Mouse (Mus musculus) liver, embryonic 14.5 days (tissue): ENCODE data around the gene Hmgb2. TPM values are rescaled to one million over a fixed set of nuclear protein-coding genes. Genes with fewer than 3 reads are reported as not detected.

Experiments used
- ATAC-seq: fragments of 200-750 bp; cut with Nextera tagmentation; 2 replicates; pipeline ENCODE4 v1.8.0; 2017; ENCODE audit warnings: moderate number of reproducible peaks, mild to moderate bottlenecking, moderate library complexity; ENCODE audit not compliant: insufficient read depth
- DNase-seq, 3 experiments: peaks; one replicate each; pipeline ENCODE4 v3.0.0-alpha.2; 2012 to 2013; ENCODE audit warnings: low read depth in 3 of 3, low spot score in 3 of 3
- H3K27ac ChIP-seq: fragments of 300-500 bp; sonication (generic); 2 replicates; pipeline ENCODE4 v1.5.1; 2014; ENCODE audit warnings: moderate library complexity, mild to moderate bottlenecking, control low read depth, inconsistent platforms
- H3K27me3 ChIP-seq: fragments of 300-500 bp; sonication (generic); 2 replicates; pipeline ENCODE4 v1.6.1; 2014; ENCODE audit warnings: mild to moderate bottlenecking, low read length, moderate library complexity; ENCODE audit not compliant: control insufficient read depth, insufficient read depth
- H3K36me3 ChIP-seq: fragments of 300-500 bp; sonication (generic); replicated peaks from 2 replicates; pipeline ENCODE4 v1.6.1; 2014; ENCODE audit warnings: low read depth; ENCODE audit not compliant: control insufficient read depth, insufficient read depth
- H3K4me1 ChIP-seq, 2 experiments: fragments of 200-500 bp in 1 of 2; fragments of 300-500 bp in 1 of 2; sonication (generic) in 1 of 2; replicated peaks; 2 replicates each; pipeline ENCODE4 v1.6.1; 2012 to 2014; ENCODE audit warnings: antibody characterized with exemption in 1 of 2, inconsistent platforms in 1 of 2, low read length in 1 of 2; ENCODE audit not compliant: control insufficient read depth in 2 of 2, insufficient read depth in 2 of 2
- H3K4me2 ChIP-seq: fragments of 300-500 bp; sonication (generic); 2 replicates; pipeline ENCODE4 v1.6.1; 2014; ENCODE audit warnings: low read depth, mild to moderate bottlenecking, control low read depth, moderate library complexity
- H3K4me3 ChIP-seq, 2 experiments: fragments of 200-500 bp in 1 of 2; fragments of 300-500 bp in 1 of 2; sonication (generic) in 1 of 2; 2 replicates each; pipeline ENCODE4 v1.5.1; 2012 to 2014; ENCODE audit warnings: low read depth in 2 of 2, low read length in 2 of 2, mild to moderate bottlenecking in 2 of 2, control low read depth in 1 of 2, inconsistent platforms in 1 of 2, moderate library complexity in 1 of 2; ENCODE audit not compliant: insufficient read depth in 1 of 2
- H3K9ac ChIP-seq: fragments of 300-500 bp; sonication (generic); replicated peaks from 2 replicates; pipeline ENCODE4 v1.6.1; 2014; ENCODE audit warnings: mild to moderate bottlenecking, control low read depth, moderate library complexity
- H3K9me3 ChIP-seq: fragments of 300-500 bp; sonication (generic); 2 replicates; pipeline ENCODE4 v1.6.1; 2016; ENCODE audit warnings: low read length, mixed read lengths; ENCODE audit not compliant: control insufficient read depth
- CTCF ChIP-seq: IDR thresholded peaks from 2 replicates; pipeline ENCODE4 v1.5.1; 2016; ENCODE audit warnings: antibody characterized with exemption, low read depth, control low read depth
- EP300 ChIP-seq: IDR thresholded peaks from 2 replicates; pipeline ENCODE4 v1.6.1; 2016; ENCODE audit warnings: antibody characterized with exemption, low read depth
- WGBS: fragments of 180-500 bp; shearing (Covaris S2); extraction: QIAGEN DNeasy Blood & Tissue Kit; methylation state at CpG from one replicate; pipeline ENCODE4 v1.1.7; 2014; ENCODE audit not compliant: insufficient replicate concordance; 5-methylcytosine and 5-hydroxymethylcytosine counted together
- polyA plus RNA-seq, 2 experiments: library from polyadenylated mRNA; depleted of rRNA in 1 of 2; stranded (reverse) in 1 of 2; unstranded in 1 of 2; fragments of >200 nt; fragmentation: Nextera tagmentation in 1 of 2; extraction: Ambion mirVana in 1 of 2; gene quantifications; 2 replicates each; pipeline versions ENCODE4 v1.2.1 to v1.2.3; 2012 to 2014

The Hmgb2 gene
- polyA plus RNA-seq, 2 experiments = 191 to 300 TPM

DNA sequence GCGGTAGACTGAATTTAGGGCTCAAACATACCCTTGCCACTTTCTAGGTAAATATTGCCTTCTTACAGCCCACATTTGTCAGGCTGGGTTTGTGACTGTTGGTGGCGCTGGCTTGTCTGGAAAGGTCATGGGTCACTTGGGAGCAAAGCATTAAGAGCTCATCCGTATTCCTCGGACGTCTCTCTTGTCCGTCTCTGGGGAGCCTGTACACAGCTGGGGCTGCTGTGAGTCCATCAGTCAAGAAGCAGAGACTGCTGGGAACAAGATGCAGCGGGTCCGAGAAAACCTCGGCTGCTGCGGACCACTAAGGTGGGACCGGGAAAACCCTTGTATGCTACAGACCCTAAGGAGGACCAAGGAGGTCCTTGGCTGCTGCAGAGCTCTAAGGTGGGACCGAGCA, 35.9 kb downstream of the Hmgb2 start:
- Histone ChIP-seq H3K4me1 (no peaks in the 10 kb centered on the region), H3K27ac (no peak overlapping the region), H3K36me3 (no peaks in the 10 kb centered on the region), H3K4me2 (no peak overlapping the region), H3K27me3 (no peaks in the 10 kb centered on the region), H3K9ac (no peak overlapping the region), H3K4me3 (no peak overlapping the region), H3K9me3 (no peaks in the 10 kb centered on the region)
- 80% methylated on average over 12 of the region's 12 CpGs for WGBS
- ATAC-seq (no peak), DNase-seq (no peak)
- TF ChIP-seq EP300 (no peak), CTCF (no peak)

DNA sequence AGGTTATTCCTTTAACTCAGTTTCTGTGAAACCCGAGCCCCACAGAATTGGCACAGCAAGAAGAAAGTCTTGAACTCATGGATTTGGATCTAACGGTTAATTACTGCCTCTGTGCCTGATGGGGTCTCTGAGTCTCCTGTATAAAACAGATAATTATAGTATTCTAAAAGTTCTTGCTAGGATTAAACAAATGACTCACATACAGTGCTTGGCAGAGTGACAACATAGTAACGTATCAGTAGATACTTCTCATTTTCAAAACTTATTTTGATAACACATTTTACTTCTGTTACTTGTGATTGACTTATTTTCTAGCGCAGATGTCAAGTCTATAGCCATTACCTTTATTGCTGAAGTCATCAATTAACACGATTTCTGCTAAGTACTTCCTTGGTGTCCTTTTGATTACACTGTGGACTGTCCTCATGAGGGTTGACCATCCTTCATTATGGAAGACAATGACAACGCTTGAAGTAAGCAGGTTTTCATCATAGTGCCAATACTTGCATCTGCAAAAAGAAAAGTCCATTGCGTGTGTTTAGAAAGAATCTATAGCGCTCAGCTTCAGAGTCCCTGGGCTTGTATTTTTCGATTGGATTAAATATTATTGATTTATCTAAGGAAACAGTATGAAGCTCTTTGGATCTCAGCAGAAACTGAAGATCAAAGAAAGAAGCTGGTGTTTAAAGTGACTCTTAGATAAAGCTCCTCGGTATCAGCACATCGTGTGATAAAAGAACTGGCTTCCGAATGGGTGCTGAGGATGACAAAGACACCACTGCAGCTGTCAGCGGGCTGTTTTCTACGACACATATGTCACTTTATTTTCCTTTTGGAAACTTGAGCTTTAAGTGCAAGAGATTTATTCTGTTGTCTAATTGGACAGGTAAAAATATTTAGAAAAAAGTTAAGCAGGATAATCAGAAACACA, 40.7 kb downstream of the Hmgb2 start:
- no peak overlapping the region for H3K27ac ChIP-seq
- no peaks in the 10 kb centered on the region for H3K4me1 ChIP-seq
- TF ChIP-seq CTCF (no peak), EP300 (no peak)
- no peak for ATAC-seq
- H3K27me3 ChIP-seq = no peaks in the 10 kb centered on the region
- no peaks in the 10 kb centered on the region for H3K36me3 ChIP-seq
- no peak for DNase-seq
- H3K4me3 ChIP-seq = no peak overlapping the region
- no peak overlapping the region for H3K4me2 ChIP-seq
- H3K9ac ChIP-seq = no peak overlapping the region
- no peaks in the 10 kb centered on the region for H3K9me3 ChIP-seq
- 69% methylated on average over 14 of the region's 14 CpGs for WGBS

DNA sequence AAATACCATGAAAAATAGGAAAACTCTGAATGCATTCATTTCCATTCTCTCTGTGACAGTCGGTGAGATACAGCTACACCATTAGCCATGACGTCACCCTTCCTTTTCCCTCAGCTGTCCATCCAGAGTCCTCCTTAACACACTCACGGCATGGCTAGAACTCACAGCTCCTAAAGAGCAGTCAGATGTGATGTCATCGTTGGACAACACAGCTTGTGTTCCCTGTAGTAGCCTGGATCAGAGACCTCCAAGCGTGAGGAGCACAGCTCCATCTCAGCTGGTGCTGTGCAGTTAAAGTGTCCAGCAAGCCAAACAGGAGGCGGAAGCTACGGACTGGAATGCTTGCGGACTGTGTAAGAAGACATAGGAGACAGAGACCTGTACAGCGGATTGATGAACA, 49.2 kb downstream of the Hmgb2 start:
- H3K4me2 ChIP-seq = no peak overlapping the region
- no peak for ATAC-seq
- no peaks in the 10 kb centered on the region for H3K9me3 ChIP-seq
- no peaks in the 10 kb centered on the region for H3K36me3 ChIP-seq
- 80% methylated on average over 9 of the region's 9 CpGs for WGBS
- no peaks in the 10 kb centered on the region for H3K27me3 ChIP-seq
- no peak for DNase-seq
- no peaks in the 10 kb centered on the region for H3K4me1 ChIP-seq
- H3K4me3 ChIP-seq = no peak overlapping the region
- TF ChIP-seq EP300 (no peak), CTCF (no peak)
- H3K9ac ChIP-seq = no peak overlapping the region
- no peak overlapping the region for H3K27ac ChIP-seq

DNA sequence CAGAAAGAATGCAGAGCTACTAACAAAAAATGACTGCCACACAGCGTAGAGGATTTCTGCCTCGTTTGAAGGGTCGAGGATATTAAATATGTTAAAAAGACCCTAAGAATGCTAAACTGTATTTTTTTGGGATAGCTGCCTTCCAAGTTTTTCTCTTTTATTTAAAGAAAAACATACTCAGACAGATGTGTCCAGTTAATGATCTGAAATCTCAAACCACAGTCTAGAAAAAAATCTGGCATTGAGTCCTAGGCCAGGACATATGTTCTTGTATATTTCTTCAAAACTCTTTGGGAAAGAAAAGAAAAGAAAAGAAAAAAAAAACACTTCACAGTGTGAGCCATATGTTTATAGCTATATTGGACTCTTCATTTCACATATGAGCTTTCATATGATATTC, 51.0 kb downstream of the Hmgb2 start:
- Histone ChIP-seq H3K4me3 (no peak overlapping the region), H3K36me3 (no peaks in the 10 kb centered on the region), H3K4me1 (no peaks in the 10 kb centered on the region), H3K9me3 (no peaks in the 10 kb centered on the region), H3K9ac (no peak overlapping the region), H3K4me2 (no peak overlapping the region), H3K27ac (no peak overlapping the region), H3K27me3 (no peaks in the 10 kb centered on the region)
- ATAC-seq (no peak), DNase-seq (no peak)
- TF ChIP-seq CTCF (no peak), EP300 (no peak)
- WGBS = 71% methylated on average over 3 of the region's 3 CpGs

DNA sequence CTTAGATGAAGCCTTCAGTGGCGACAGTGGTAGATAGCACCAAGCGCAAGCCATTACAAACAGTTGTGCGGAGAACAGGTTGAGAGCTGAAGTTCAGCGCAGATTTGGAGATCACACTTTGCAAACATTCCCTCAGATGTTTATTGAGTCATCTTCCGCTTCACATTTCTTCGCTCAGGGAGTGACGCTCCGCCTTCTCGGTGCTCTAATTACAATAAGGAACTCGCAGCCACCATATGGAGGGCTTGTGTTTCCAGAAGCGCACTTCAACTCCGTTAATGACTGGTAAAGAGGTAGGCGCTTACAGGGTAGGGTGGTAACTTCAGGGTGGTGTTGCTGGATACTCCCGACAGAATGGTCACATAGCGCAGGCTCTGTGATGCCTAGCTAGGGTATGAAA, 52.0 kb downstream of the Hmgb2 start:
- 82% methylated on average over 15 of the region's 15 CpGs for WGBS
- no peaks in the 10 kb centered on the region for H3K9me3 ChIP-seq
- H3K9ac ChIP-seq = no peak overlapping the region
- no peak overlapping the region for H3K4me2 ChIP-seq
- no peaks in the 10 kb centered on the region for H3K4me1 ChIP-seq
- ATAC-seq (no peak), DNase-seq (no peak)
- no peak overlapping the region for H3K4me3 ChIP-seq
- H3K27me3 ChIP-seq = no peaks in the 10 kb centered on the region
- no peak overlapping the region for H3K27ac ChIP-seq
- TF ChIP-seq CTCF (no peak), EP300 (no peak)
- H3K36me3 ChIP-seq = no peaks in the 10 kb centered on the region
